In the genomic region with DNA sequence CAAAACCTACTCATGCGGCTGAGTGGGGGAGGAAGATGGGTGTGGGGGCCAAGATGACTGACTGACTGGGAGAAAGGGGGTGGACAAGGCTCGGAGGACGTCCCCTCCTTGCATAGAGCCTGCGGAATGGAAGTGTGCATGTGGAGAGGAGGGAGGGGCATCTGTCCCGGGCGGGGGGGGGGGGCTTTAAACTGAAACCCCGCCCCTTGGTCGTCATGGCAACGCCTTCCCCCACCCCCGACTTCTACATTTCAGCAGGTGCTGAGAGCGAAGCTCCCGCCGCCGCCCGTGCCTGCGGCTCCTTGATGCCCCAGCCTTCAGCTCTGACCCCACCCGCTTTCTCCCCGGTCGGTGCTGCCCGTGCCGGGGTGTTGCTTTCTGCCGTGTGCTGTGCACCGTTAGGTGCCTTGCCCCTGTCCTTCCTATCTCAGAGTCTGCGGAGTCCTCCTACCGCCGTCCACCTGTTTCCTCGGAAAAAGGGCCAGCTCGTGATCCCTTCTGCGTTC, we compare ENCODE assay signal across 8 mouse cellular contexts. TPM values are rescaled to one million over a fixed set of nuclear protein-coding genes. Genes with fewer than 3 reads are reported as not detected.
DNase-seq lines count a peak whose midpoint lies in the region; ATAC-seq lines count a peak whose summit lies in the region.

No protein-coding gene starts in this region.

- ATAC-seq in cerebellum, adult (ENCODE audit: insufficient number of reproducible peaks, low FRiP score, low TSS enrichment): 0 out of 2 replicates have a peak, but pooled peaks have one; percentile 49
- ATAC-seq in forebrain, embryonic 15.5 days (replicated peaks): peak; percentile 67
- peak; percentile 68 for ATAC-seq in intestine, embryonic 16.5 days
- ATAC-seq in liver, embryonic 15.5 days (ENCODE audit: insufficient read depth): no peak
- ATAC-seq in neural tube, embryonic 15.5 days (ENCODE audit: low FRiP score): peak; percentile 58

- H3K36me3 ChIP-seq in forebrain, embryonic 15.5 days: no peaks in the 10 kb centered on the region
- H3K36me3 ChIP-seq in intestine, embryonic 16.5 days (ENCODE audit: control insufficient read depth, insufficient read depth, low read length): no peaks in the 10 kb centered on the region; the same call in 1 of the 2 replicates
- H3K36me3 ChIP-seq in liver, embryonic 15.5 days (replicated peaks): 0 out of 2 replicates have a peak, but pooled peaks cover 8% of the 10 kb centered on the region
- H3K36me3 ChIP-seq in neural tube, embryonic 15.5 days: 0 out of 2 replicates have a peak, but pooled peaks cover 9% of the 10 kb centered on the region

- intact Hi-C loops in gastrocnemius, postnatal 14 days (cut with DNase I; ENCODE audit: low total_unique reads): no loop called here

- peak overlapping the region; percentile 40 for H3K9ac ChIP-seq in forebrain, embryonic 15.5 days (replicated peaks)
- H3K9ac ChIP-seq in intestine, embryonic 16.5 days (ENCODE audit: low read depth, low read length): peak overlapping the region; percentile 53
- H3K9ac ChIP-seq in liver, embryonic 15.5 days: no peak overlapping the region
- H3K9ac ChIP-seq in neural tube, embryonic 15.5 days (replicated peaks): peak overlapping the region; percentile 47

- H3K27ac ChIP-seq in forebrain, embryonic 15.5 days (replicated peaks): peak overlapping the region; percentile 47
- H3K27ac ChIP-seq in intestine, embryonic 16.5 days (ENCODE audit: low read length): no peak overlapping the region
- H3K27ac ChIP-seq in liver, embryonic 15.5 days (replicated peaks): no peak overlapping the region
- no peak overlapping the region for H3K27ac ChIP-seq in neural tube, embryonic 15.5 days (replicated peaks)

- peaks cover 3% of the 10 kb centered on the region; the same call in 1 of the 2 replicates for H3K27me3 ChIP-seq in forebrain, embryonic 15.5 days
- peaks cover 24% of the 10 kb centered on the region for H3K27me3 ChIP-seq in intestine, embryonic 16.5 days (replicated peaks; ENCODE audit: control insufficient read depth, insufficient read depth, low read length)
- H3K27me3 ChIP-seq in liver, embryonic 15.5 days: peaks cover 62% of the 10 kb centered on the region
- H3K27me3 ChIP-seq in neural tube, embryonic 15.5 days (replicated peaks): peaks cover 30% of the 10 kb centered on the region

- 0% methylated on average over 27 of the region's 29 CpGs for WGBS in forebrain, embryonic 15.5 days
- under 1% methylated on average over 28 of the region's 29 CpGs for WGBS in intestine, embryonic 16.5 days
- under 1% methylated on average over 27 of the region's 29 CpGs for WGBS in liver, embryonic 15.5 days (ENCODE audit: insufficient replicate concordance)
- WGBS in neural tube, embryonic 15.5 days: under 1% methylated on average over 21 of the region's 29 CpGs

- DNase-seq in layer of hippocampus, adult 11-12 months (ENCODE audit: low spot score): peak; percentile 66
- no peak for DNase-seq in layer of hippocampus, adult 9-10 months (ENCODE audit: low spot score)
- DNase-seq in gastrocnemius, postnatal 14 days: no peak

- no peaks in the 10 kb centered on the region for H3K9me3 ChIP-seq in forebrain, embryonic 15.5 days
- no peaks in the 10 kb centered on the region for H3K9me3 ChIP-seq in intestine, embryonic 16.5 days (ENCODE audit: control insufficient read depth, low read length)
- no peaks in the 10 kb centered on the region for H3K9me3 ChIP-seq in liver, embryonic 15.5 days (replicated peaks)
- H3K9me3 ChIP-seq in neural tube, embryonic 15.5 days (replicated peaks): no peaks in the 10 kb centered on the region

- H3K4me3 ChIP-seq in forebrain, embryonic 15.5 days: peak overlapping the region; percentile 47
- H3K4me3 ChIP-seq in intestine, embryonic 16.5 days (ENCODE audit: low read length): peak overlapping the region; percentile 38
- peak overlapping the region; percentile 23 for H3K4me3 ChIP-seq in liver, embryonic 15.5 days (replicated peaks)
- peak overlapping the region; percentile 45 for H3K4me3 ChIP-seq in neural tube, embryonic 15.5 days (replicated peaks)

- peaks cover 46% of the 10 kb centered on the region for H3K4me1 ChIP-seq in forebrain, embryonic 15.5 days
- H3K4me1 ChIP-seq in intestine, embryonic 16.5 days (ENCODE audit: control insufficient read depth, insufficient read depth, low read length): peaks cover 24% of the 10 kb centered on the region
- peaks cover 21% of the 10 kb centered on the region for H3K4me1 ChIP-seq in liver, embryonic 15.5 days (replicated peaks)
- H3K4me1 ChIP-seq in neural tube, embryonic 15.5 days: peaks cover 40% of the 10 kb centered on the region

- peak overlapping the region; percentile 88 for H3K4me2 ChIP-seq in forebrain, embryonic 15.5 days (replicated peaks)
- H3K4me2 ChIP-seq in intestine, embryonic 16.5 days (ENCODE audit: low read depth, low read length): peak overlapping the region; percentile 68
- peak overlapping the region; percentile 59 for H3K4me2 ChIP-seq in liver, embryonic 15.5 days
- H3K4me2 ChIP-seq in neural tube, embryonic 15.5 days: peak overlapping the region; percentile 95

RNA-seq across cellular contexts. Expression of a gene that starts 14.3 kb away (rescaled TPM):
- polyA plus RNA-seq in forebrain, embryonic 15.5 days (2015; fragmentation: Nextera tagmentation; extraction: Ambion mirVana): 1.5 and 2.0 TPM in 2 replicates
- 0.16 and 0.28 TPM in 2 replicates for polyA plus RNA-seq in intestine, embryonic 16.5 days (2015; fragmentation: Nextera tagmentation; extraction: Ambion mirVana)
- 0.05 TPM in 1 of 2 replicates, not detected in the other for polyA plus RNA-seq in liver, embryonic 15.5 days (2015; fragmentation: Nextera tagmentation; extraction: Ambion mirVana)
- polyA plus RNA-seq in neural tube, embryonic 15.5 days (2015; fragmentation: Nextera tagmentation; extraction: Ambion mirVana): 1.3 and 1.4 TPM in 2 replicates
- 1 to 10 TPM; 2.1 to 2.3 TPM for total RNA-seq in gastrocnemius, postnatal 14 days (2021)

RNA-seq across cellular contexts. Expression of a gene that starts 14.4 kb away (rescaled TPM):
- 19.6 and 21.4 TPM in 2 replicates for polyA plus RNA-seq in forebrain, embryonic 15.5 days (2015; fragmentation: Nextera tagmentation; extraction: Ambion mirVana)
- 141 and 148 TPM in 2 replicates for polyA plus RNA-seq in intestine, embryonic 16.5 days (2015; fragmentation: Nextera tagmentation; extraction: Ambion mirVana)
- polyA plus RNA-seq in liver, embryonic 15.5 days (2015; fragmentation: Nextera tagmentation; extraction: Ambion mirVana): 31.5 and 41.0 TPM in 2 replicates
- polyA plus RNA-seq in neural tube, embryonic 15.5 days (2015; fragmentation: Nextera tagmentation; extraction: Ambion mirVana): 43.9 and 58.7 TPM in 2 replicates
- 10 to 100 TPM; 65.0 to 76.7 TPM for total RNA-seq in gastrocnemius, postnatal 14 days (2021)

RNA-seq across cellular contexts. Expression of a gene that starts 29.4 kb away (rescaled TPM):
- 3.4 and 4.5 TPM in 2 replicates for polyA plus RNA-seq in forebrain, embryonic 15.5 days (2015; fragmentation: Nextera tagmentation; extraction: Ambion mirVana)
- polyA plus RNA-seq in intestine, embryonic 16.5 days (2015; fragmentation: Nextera tagmentation; extraction: Ambion mirVana): 0.53 and 1.1 TPM in 2 replicates
- polyA plus RNA-seq in liver, embryonic 15.5 days (2015; fragmentation: Nextera tagmentation; extraction: Ambion mirVana): 0.03 TPM in 1 of 2 replicates, not detected in the other
- 3.4 and 4.1 TPM in 2 replicates for polyA plus RNA-seq in neural tube, embryonic 15.5 days (2015; fragmentation: Nextera tagmentation; extraction: Ambion mirVana)
- total RNA-seq in gastrocnemius, postnatal 14 days (2021): 1 to 10 TPM; 5.9 to 6.7 TPM

RNA-seq across cellular contexts. Expression of a gene that starts 53.8 kb away (rescaled TPM):
- polyA plus RNA-seq in forebrain, embryonic 15.5 days (2015; fragmentation: Nextera tagmentation; extraction: Ambion mirVana): not detected in 2 replicates
- polyA plus RNA-seq in intestine, embryonic 16.5 days (2015; fragmentation: Nextera tagmentation; extraction: Ambion mirVana): 0.01 TPM in 1 of 2 replicates, not detected in the other
- polyA plus RNA-seq in liver, embryonic 15.5 days (2015; fragmentation: Nextera tagmentation; extraction: Ambion mirVana): 0.33 and 0.35 TPM in 2 replicates
- not detected in 2 replicates for polyA plus RNA-seq in neural tube, embryonic 15.5 days (2015; fragmentation: Nextera tagmentation; extraction: Ambion mirVana)
- total RNA-seq in gastrocnemius, postnatal 14 days (2021): not detected
